Mouse (Mus musculus): ENCODE measurements around the gene Tmem150b. TPM values are rescaled to one million over a fixed set of nuclear protein-coding genes. Genes with fewer than 3 reads are reported as not detected.

Tmem150b gene
- polyA plus RNA-seq, 1 experiment from 2014 or later, result 0.24 TPM

DNA sequence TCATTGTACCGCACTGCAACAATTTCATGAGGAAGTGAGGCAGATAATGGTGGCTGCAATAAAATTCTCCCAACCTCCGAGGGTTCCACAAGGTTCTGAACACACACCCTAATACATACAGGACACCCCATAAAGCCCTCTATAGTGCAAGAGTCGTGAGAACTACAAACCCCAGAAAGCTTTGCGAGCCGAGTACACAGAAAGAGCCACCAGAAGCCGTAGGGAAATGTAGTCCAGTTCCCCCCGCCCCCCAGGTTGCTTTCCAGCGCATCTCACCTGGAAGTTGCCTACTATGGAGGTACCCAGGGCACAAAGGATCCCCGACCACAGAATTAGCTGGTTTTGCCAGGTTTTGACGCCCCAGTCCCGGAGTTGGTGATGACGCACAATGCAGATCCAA lies 1.5 kb downstream of the Tmem150b start:
- 36% methylated on average over 12 of the region's 12 CpGs for WGBS
- Histone ChIP-seq H3K27me3 (no peaks in the 10 kb centered on the region), H3K4me1 (no peaks in the 10 kb centered on the region), H3K27ac (no peak overlapping the region), H3K4me3 (peak overlapping the region; percentile 34), H3K9ac (peak overlapping the region; percentile 47; the same call in 1 of the 2 replicates), H3K9me3 (no peaks in the 10 kb centered on the region), H3K36me3 (no peaks in the 10 kb centered on the region), H3K4me2 (peak overlapping the region; percentile 59)
- no peak for ATAC-seq (ENCODE audit: insufficient number of reproducible peaks, insufficient read depth, low FRiP score, low TSS enrichment, low read depth)

DNA sequence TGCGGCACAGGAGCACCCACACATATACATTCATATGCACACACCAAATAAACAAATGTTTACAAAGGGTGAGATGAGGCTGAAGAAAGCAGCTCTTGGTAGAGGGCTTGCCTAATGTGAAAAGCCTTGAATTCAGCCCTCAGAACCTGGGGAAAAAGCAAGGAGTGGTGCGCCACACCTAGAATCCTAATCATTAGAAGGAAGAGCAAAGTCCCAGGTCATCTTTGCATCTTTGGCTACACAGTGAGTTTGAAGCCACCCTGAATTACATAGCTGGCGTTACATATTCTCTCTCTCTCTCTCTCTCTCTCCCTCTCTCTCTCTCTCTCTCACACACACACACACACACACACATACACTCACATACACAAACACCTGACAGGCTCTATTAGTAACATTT lies 5.8 kb downstream of the Tmem150b start:
- no peak overlapping the region for H3K4me3 ChIP-seq
- no peak overlapping the region for H3K9ac ChIP-seq
- WGBS, result 88% methylated on average over 3 of the region's 3 CpGs
- no peaks in the 10 kb centered on the region for H3K27me3 ChIP-seq
- no peak overlapping the region for H3K4me2 ChIP-seq
- H3K36me3 ChIP-seq, result peaks cover 28% of the 10 kb centered on the region
- H3K4me1 ChIP-seq, result no peaks in the 10 kb centered on the region
- no peaks in the 10 kb centered on the region for H3K9me3 ChIP-seq
- no peak overlapping the region for H3K27ac ChIP-seq
- no peak for ATAC-seq (ENCODE audit: insufficient number of reproducible peaks, insufficient read depth, low FRiP score, low TSS enrichment, low read depth)

GRCm38 (mm10) chr7:4716955-4717354 lies 8.1 kb downstream of the Tmem150b start:
- Histone ChIP-seq H3K27me3 (no peaks in the 10 kb centered on the region), H3K4me3 (no peak overlapping the region), H3K4me2 (no peak overlapping the region), H3K36me3 (peaks cover 51% of the 10 kb centered on the region), H3K9me3 (no peaks in the 10 kb centered on the region), H3K9ac (no peak overlapping the region), H3K4me1 (no peaks in the 10 kb centered on the region), H3K27ac (no peak overlapping the region)
- ATAC-seq (ENCODE audit: insufficient number of reproducible peaks, insufficient read depth, low FRiP score, low TSS enrichment, low read depth), result no peak
- WGBS, result 71% methylated on average over 6 of the region's 6 CpGs

DNA sequence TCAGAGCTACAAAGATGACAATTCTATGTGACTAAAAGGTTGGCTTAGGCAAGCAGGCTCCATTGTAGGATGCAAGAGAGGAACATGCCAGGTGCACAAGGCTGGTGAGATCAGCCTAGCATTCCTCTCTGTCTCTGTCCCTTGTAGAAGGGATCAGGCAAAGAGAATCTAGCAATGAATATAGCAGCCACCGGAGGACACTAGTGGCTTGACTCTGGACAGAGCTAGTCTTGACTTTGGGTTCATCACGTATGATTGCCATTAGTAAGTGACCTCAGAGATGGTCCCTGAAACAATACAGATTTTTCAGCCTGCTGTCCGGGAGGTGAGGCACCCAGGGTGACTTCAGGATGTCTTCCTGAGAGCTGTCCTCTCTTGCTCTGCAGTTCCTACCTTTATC lies 12.5 kb downstream of the Tmem150b start:
- no peaks in the 10 kb centered on the region for H3K4me1 ChIP-seq
- 74% methylated on average over 3 of the region's 3 CpGs for WGBS
- no peak for ATAC-seq (ENCODE audit: insufficient number of reproducible peaks, insufficient read depth, low FRiP score, low TSS enrichment, low read depth)
- H3K4me2 ChIP-seq, result no peak overlapping the region
- no peaks in the 10 kb centered on the region for H3K27me3 ChIP-seq
- H3K9ac ChIP-seq, result no peak overlapping the region
- peaks cover 92% of the 10 kb centered on the region for H3K36me3 ChIP-seq
- H3K4me3 ChIP-seq, result no peak overlapping the region
- H3K27ac ChIP-seq, result no peak overlapping the region
- H3K9me3 ChIP-seq, result no peaks in the 10 kb centered on the region

- no peaks in the 10 kb centered on the region for H3K27me3 ChIP-seq
- no peak overlapping the region for H3K9ac ChIP-seq
- peaks cover 84% of the 10 kb centered on the region for H3K36me3 ChIP-seq
- H3K9me3 ChIP-seq, result no peaks in the 10 kb centered on the region
- WGBS, result 47% methylated on average over 18 of the region's 18 CpGs
- no peak overlapping the region for H3K4me3 ChIP-seq
- H3K4me1 ChIP-seq, result peaks cover 12% of the 10 kb centered on the region; the same call in 1 of the 2 replicates
- ATAC-seq (ENCODE audit: insufficient number of reproducible peaks, insufficient read depth, low FRiP score, low TSS enrichment, low read depth), result no peak
- no peak overlapping the region for H3K4me2 ChIP-seq
- H3K27ac ChIP-seq, result no peak overlapping the region
Measured at GRCm38 (mm10) chr7:4705098-4705497, 20.0 kb downstream of the Tmem150b start.

- Histone ChIP-seq H3K27ac (no peak overlapping the region), H3K4me2 (no peak overlapping the region), H3K4me1 (peaks cover 12% of the 10 kb centered on the region; the same call in 1 of the 2 replicates), H3K27me3 (no peaks in the 10 kb centered on the region), H3K9me3 (no peaks in the 10 kb centered on the region), H3K4me3 (no peak overlapping the region), H3K36me3 (peaks cover 83% of the 10 kb centered on the region), H3K9ac (no peak overlapping the region)
- WGBS, result 94% methylated on average over 7 of the region's 7 CpGs
- no peak for ATAC-seq (ENCODE audit: insufficient number of reproducible peaks, insufficient read depth, low FRiP score, low TSS enrichment, low read depth)
Measured at GRCm38 (mm10) chr7:4703195-4703594, 21.9 kb downstream of the Tmem150b start.

DNA sequence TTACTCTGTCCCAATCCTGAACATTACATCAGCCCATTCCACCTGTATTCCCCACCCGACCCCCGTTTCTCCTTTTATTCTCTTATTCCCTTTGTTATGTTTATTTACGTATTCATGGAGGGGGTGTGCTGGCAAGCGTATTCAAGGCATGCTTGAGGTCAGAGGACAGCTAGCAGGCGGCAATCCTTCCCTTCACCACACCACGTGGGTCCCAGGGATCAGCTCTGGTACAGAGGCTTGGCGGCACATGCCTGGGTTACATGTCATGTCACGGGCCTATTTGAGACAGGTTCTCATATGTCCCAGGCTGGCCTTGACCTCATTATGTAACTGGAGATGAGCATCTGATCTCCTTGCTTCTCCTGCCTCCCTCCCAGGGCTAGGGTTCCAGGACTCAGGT lies 22.7 kb downstream of the Tmem150b start:
- Histone ChIP-seq H3K27me3 (no peaks in the 10 kb centered on the region), H3K4me3 (no peak overlapping the region), H3K27ac (no peak overlapping the region), H3K4me2 (no peak overlapping the region), H3K9me3 (no peaks in the 10 kb centered on the region), H3K4me1 (peaks cover 12% of the 10 kb centered on the region; the same call in 1 of the 2 replicates), H3K9ac (no peak overlapping the region), H3K36me3 (peaks cover 82% of the 10 kb centered on the region)
- no peak for ATAC-seq (ENCODE audit: insufficient number of reproducible peaks, insufficient read depth, low FRiP score, low TSS enrichment, low read depth)
- WGBS, result 27% methylated on average over 8 of the region's 8 CpGs

- ATAC-seq (ENCODE audit: insufficient number of reproducible peaks, insufficient read depth, low FRiP score, low TSS enrichment, low read depth), result no peak
- H3K4me3 ChIP-seq, result no peak overlapping the region
- no peak overlapping the region for H3K4me2 ChIP-seq
- H3K9me3 ChIP-seq, result no peaks in the 10 kb centered on the region
- H3K9ac ChIP-seq, result no peak overlapping the region
- WGBS, result 89% methylated on average over 6 of the region's 6 CpGs
- H3K4me1 ChIP-seq, result peaks cover 9% of the 10 kb centered on the region
- H3K36me3 ChIP-seq, result peaks cover 51% of the 10 kb centered on the region
- no peak overlapping the region for H3K27ac ChIP-seq
- H3K27me3 ChIP-seq, result no peaks in the 10 kb centered on the region
Measured at GRCm38 (mm10) chr7:4693004-4693403, 32.0 kb downstream of the Tmem150b start.

GRCm38 (mm10) chr7:4690951-4691653 lies 33.9 kb downstream of the Tmem150b start:
- H3K4me3 ChIP-seq, result peak overlapping the region; percentile 85
- peak overlapping the region; percentile 91 for H3K27ac ChIP-seq
- H3K9me3 ChIP-seq, result no peaks in the 10 kb centered on the region
- peak; percentile 54; the same call in 1 of the 2 replicates for ATAC-seq (ENCODE audit: insufficient number of reproducible peaks, insufficient read depth, low FRiP score, low TSS enrichment, low read depth)
- H3K4me2 ChIP-seq, result peak overlapping the region; percentile 76
- H3K9ac ChIP-seq, result peak overlapping the region; percentile 99
- 5% methylated on average over 34 of the region's 35 CpGs for WGBS
- H3K4me1 ChIP-seq, result peaks cover 9% of the 10 kb centered on the region
- no peaks in the 10 kb centered on the region for H3K27me3 ChIP-seq
- peaks cover 34% of the 10 kb centered on the region for H3K36me3 ChIP-seq

DNA sequence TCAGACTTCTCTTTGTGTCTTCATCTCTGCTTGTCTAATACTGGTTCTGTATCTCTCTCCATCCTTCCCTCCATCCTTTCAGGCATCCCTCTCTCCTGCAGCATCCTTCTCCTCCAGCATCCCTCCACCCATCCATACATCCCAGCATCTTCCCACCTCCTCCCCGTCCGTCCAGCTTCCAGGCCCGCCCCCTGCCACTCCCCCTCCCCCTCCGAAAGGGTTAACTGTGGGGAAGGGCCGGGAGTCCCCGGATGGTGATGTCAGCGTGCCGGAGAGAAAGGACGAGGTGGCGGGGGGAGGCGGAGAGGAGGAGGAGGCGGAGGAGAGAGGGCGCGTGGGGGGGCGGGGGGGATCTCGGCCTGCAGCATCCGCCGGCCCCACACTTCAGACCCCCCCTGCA lies 34.7 kb downstream of the Tmem150b start, which contains the start of gene Brsk1:
Brsk1 (plus strand) TSS at position 218 of the 400 bp plus-strand sequence.
- Histone ChIP-seq H3K4me2 (peak within 1 kb of the TSS; percentile 76), H3K27ac (peak within 1 kb of the TSS; percentile 91), H3K36me3 (peaks cover 28% of the 10 kb centered on the region), H3K9ac (peak within 1 kb of the TSS; percentile 99), H3K4me3 (peak within 1 kb of the TSS; percentile 85), H3K27me3 (no peaks in the 10 kb centered on the region), H3K4me1 (peaks cover 9% of the 10 kb centered on the region), H3K9me3 (no peaks in the 10 kb centered on the region)
- 7% methylated on average over 5 of the region's 18 CpGs for WGBS
- ATAC-seq (ENCODE audit: insufficient number of reproducible peaks, insufficient read depth, low FRiP score, low TSS enrichment, low read depth), result peak; percentile 40; the same call in 1 of the 2 replicates

DNA sequence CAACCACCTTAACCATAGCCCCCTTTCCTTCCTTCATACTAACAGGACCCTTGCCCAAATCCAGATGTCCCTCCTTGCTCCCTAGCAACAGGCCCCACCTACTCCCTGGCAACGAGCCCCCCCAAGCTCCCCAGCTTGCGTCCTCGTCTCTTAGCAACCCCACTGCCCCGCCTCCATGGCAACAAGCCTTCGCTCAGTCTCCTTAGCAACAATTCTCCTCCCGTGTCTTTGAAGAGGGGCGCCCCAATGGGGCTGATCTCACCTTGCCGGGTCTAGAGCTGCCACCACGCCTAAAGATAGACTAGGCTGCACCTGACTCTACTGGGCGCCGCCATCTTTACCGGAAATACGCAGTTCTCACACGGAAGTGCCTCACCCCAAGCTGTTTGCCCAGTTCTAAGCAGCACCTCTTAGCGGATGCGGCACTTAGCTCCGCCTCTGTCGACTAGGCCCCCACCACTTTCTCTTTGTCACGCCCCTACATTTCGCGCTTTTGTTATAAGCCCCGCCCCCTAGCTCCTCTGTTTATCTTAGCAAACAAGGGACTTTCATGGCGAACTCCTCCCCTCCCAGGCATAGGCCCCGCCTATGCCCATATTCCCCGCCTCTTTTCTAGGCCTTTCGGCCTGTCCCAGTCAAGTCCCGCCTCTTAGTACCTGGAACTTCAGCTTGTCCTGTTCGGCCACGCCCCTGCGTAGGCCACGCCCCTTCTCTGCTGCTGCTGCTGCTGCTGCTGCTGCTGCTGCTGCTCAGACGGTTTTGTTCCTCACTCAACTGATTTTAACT lies 40.2 kb downstream of the Tmem150b start, which contains the start of gene Hspbp1:
Hspbp1 (minus strand) TSS at position 437 of the 786 bp plus-strand sequence.
- Histone ChIP-seq H3K27me3 (no peaks in the 10 kb centered on the region), H3K4me1 (peaks cover 7% of the 10 kb centered on the region), H3K36me3 (peaks cover 16% of the 10 kb centered on the region), H3K27ac (peak within 1 kb of the TSS; percentile 64), H3K4me2 (peak within 1 kb of the TSS; percentile 97), H3K9me3 (no peaks in the 10 kb centered on the region), H3K9ac (peak within 1 kb of the TSS; percentile 74), H3K4me3 (peak within 1 kb of the TSS; percentile 79)
- peak; percentile 98 for ATAC-seq (ENCODE audit: insufficient number of reproducible peaks, insufficient read depth, low FRiP score, low TSS enrichment, low read depth)
- WGBS, result under 1% methylated on average over 32 of the region's 32 CpGs
